Mouse (Mus musculus) lung, postnatal 25 days (tissue): Measurements from ENCODE around the gene Zfyve1.

ENCODE experiments used
- DNase-seq: peaks from one replicate; pipeline ENCODE4 v3.0.0; 2022; ENCODE audit warnings: low spot score

The Zfyve1 gene

GRCm38 (mm10) chr12:83523056-83523455, 74.0 kb downstream of the Zfyve1 start:
- no peak for DNase-seq

DNA sequence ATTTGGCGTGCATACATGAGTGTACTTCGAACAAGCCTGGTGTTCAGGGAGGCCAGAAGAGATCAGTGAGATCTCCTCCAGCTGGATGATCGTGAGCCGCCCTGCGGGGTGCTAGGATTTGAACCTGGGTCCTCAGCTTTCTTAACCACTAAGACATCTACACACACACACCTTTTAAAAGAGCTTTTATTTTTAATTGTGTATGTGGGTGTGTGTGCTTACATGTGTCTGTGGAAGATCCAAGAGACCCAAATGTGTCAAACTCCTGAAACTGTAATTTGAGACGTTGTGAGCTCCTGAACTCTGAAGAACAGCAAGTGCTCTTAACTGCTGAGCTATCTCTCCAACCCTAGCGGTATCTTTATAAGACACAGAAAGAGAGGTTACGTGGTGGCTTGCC, 75.9 kb downstream of the Zfyve1 start:
- no peak for DNase-seq

DNA sequence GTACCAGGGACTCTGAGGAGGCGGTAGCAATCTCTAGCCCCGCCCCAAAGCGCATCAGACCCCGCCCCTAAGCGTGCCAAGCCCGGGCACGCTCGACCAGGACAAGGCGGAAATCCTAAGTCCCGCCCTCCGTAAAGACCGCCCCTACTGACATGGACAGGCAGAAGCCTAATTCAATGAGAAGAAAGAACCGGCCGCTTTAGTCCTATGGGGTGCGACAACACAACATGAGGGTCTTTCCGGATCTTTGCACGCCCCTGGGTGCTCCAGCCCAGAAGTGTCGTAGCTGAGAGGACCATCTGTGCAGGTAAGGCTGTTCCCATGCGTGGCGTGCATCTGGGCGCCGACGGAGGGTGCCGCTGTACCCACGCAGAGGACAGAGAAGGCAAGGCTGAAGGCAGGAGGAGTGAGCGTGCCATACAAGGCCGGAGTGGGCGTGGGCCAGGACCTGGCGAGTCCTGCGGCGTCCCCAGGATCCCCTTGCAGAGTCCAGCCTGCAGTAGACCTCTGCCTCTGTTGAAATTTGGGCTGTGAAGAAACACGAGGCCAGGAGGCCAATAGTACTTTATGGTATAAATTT, 76.6 kb downstream of the Zfyve1 start, which contains the start of gene Dcaf4:
TSS of gene Dcaf4 (plus strand) at position 156 of the 580 bp plus-strand sequence.
- peak; percentile 98 for DNase-seq

GRCm38 (mm10) chr12:83517580-83517979, 79.4 kb downstream of the Zfyve1 start:
- DNase-seq = no peak

DNA sequence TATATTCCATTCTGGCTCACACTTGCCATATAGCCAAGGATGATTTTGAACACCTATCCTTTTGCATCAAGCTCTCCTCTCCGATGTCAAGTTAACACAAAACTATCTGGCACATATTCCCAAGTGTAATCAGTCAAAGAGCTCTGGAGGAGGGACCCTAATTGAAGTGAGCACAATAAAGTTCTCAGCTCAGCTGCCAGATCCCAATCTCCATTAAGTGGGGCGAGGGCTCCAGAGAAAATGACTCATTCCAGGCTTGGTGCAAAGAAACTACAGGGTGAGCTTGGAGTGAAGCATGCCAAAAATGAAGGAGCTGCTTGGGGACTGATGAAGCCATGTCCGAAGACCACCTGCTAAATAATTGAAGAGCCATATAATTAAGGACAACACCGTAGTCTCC, 82.8 kb downstream of the Zfyve1 start:
- no peak for DNase-seq

GRCm38 (mm10) chr12:83513185-83513584, 83.8 kb downstream of the Zfyve1 start:
- no peak for DNase-seq

DNA sequence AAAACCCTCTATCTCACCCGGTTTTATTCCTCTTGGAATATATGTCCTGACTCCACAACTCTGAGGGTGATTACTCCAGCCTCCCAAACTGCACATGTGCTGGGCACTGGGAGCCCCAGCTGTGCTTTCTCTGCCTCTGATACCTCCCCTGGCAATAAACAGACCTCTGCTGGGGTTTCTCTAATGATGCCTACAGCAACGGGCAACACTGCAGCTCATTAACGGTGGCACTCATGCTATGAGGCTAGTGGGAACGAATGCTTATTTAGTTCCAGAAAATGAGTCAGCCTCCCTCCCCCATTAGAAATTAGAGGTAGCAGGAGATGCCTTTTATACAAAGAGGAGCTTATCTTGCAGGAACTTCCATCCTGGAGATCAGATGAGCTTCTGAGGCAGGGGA, 84.2 kb downstream of the Zfyve1 start:
- DNase-seq = no peak

- no peak for DNase-seq
Measured at GRCm38 (mm10) chr12:83510586-83510985, 86.4 kb downstream of the Zfyve1 start.

DNA sequence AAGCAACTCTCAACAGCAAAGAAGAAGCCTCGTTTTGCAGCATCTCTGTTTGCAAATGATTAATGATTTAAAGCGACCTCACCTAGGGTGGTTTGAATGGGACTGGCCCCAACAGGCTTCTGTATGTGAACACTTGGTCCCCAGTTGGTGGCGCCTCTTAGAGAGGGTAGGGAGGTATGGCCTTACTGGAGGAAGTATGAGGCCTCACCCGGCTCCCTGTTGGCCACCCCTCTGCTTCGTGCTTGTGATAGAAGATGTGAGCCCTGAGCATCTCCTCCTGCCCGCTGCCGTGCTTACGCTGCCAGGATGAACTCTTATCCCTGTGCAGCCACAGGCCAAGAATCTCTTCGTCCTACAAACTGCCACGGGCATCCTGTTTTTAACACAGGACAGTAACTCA, 90.5 kb downstream of the Zfyve1 start:
- DNase-seq = no peak

GRCm38 (mm10) chr12:83502190-83502589, 94.8 kb downstream of the Zfyve1 start:
- DNase-seq = peak; percentile 72

DNA sequence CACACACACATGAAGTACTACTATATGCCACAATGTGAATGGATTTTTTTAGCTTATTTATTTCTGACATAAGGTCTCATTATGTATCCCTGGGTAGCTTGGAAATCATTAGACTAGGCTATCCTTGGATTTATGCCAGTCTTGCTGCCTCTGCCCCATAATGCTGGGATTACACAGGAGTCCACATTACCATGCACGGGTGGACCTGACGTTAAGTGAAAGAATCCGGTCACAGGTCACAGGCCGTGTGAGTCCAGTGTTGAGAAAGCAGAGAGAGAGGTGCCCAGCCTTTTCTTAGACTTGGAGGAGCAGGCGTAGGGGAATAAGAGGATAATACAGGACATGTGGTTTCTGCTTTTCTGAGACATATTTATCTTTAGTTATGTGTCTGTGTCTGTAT, 97.8 kb downstream of the Zfyve1 start:
- no peak for DNase-seq

DNA sequence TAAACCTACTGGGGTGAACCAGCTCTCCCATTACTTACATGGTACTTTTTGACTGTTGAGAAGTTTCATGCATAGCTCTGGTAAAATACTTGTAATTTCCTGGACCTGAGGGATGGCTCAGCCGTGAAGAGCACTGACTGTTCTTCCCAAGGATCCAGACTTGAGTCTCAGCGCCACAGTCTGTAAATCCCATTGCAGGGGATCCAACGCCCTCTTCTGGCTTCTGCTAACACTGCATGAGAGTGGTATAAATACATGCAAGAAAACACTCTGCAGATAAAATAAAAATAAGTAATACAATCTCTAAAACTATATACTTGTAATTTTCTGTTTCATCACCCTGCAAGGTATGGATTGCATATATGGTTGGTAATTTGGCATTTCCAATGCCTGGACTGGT, 99.1 kb downstream of the Zfyve1 start:
- DNase-seq = no peak

- DNase-seq = no peak
Measured at GRCm38 (mm10) chr12:83496736-83497135, 100.3 kb downstream of the Zfyve1 start.
